Mouse (Mus musculus): ENCODE data around the gene Rhbdl3. TPM values are rescaled to one million over a fixed set of nuclear protein-coding genes. Genes with fewer than 3 reads are reported as not detected.
A peak's percentile ranks its signal among the peaks of the same experiment; 100 is the strongest.

Gene Rhbdl3
- total and polyA plus RNA-seq, 3 experiments = 0.46 to 1.4 (median 0.70) TPM

GRCm38 (mm10) chr11:80383626-80384046, 82.9 kb downstream of the Rhbdl3 start:
- no peak overlapping the region for H3K4me2 ChIP-seq (ENCODE audit: insufficient read depth, low read depth, poor library complexity, severe bottlenecking)
- in situ Hi-C loops (cut with MboI; ENCODE audit: low pct_ligation_motif_present, low pct_unique_long_range_greater_than_20kb, low sequenced_read_pairs) = no loop called here
- H3K27me3 ChIP-seq (replicated peaks) = no peaks in the 10 kb centered on the region
- TF ChIP-seq BHLHE40 (IDR thresholded peaks at IDR 0.05; ENCODE audit: low read depth, low read length) = no peak
- TF ChIP-seq MAZ (IDR thresholded peaks at IDR 0.05; ENCODE audit: low read depth, low read length) = peak; percentile 59; the same call in 1 of the 2 replicates
- peak; percentile 40; the same call in 1 of the 2 replicates for TF ChIP-seq ELF1 (IDR thresholded peaks at IDR 0.05; ENCODE audit: low read depth, low read length)
- TF ChIP-seq MYC (IDR thresholded peaks at IDR 0.05; ENCODE audit: low read depth, low read length) = no peak
- TF ChIP-seq SIN3A (IDR thresholded peaks at IDR 0.05; ENCODE audit: low read length) = 0 out of 2 replicates have a peak, but pooled peaks have one; percentile 20
- peaks cover 3 to 30% of the 10 kb centered on the region in 2 experiments; a peak in 3 of 4 replicates for H3K4me1 ChIP-seq (ENCODE audit: control insufficient read depth in 1 of 2, insufficient read depth in 2 of 2)
- peaks cover 16 to 38% of the 10 kb centered on the region in 2 experiments for H3K36me3 ChIP-seq (replicated peaks in 1 of 2; ENCODE audit: control insufficient read depth in 1 of 2, insufficient read depth in 1 of 2, low read length in 1 of 2)
- dilution Hi-C loops (cut with MboI; ENCODE audit: extremely low pct_ligation_motif_present, extremely low pct_unique_long_range_greater_than_20kb, low sequenced_read_pairs) = no loop called here
- H3K4me3 ChIP-seq (replicated peaks in 1 of 3; ENCODE audit: low read depth in 2 of 3, low read length in 2 of 3, poor library complexity in 1 of 3) = peak overlapping the region; percentile 76 to 91 (median 88)
- peak; percentile 56 for DNase-seq (ENCODE audit: extremely low read depth)
- peaks cover 57% of the 10 kb centered on the region for H3K79me2 ChIP-seq (replicated peaks; ENCODE audit: control insufficient read depth, extremely low read depth, insufficient read depth, poor library complexity, severe bottlenecking)
- H3K9me3 ChIP-seq (replicated peaks; ENCODE audit: low read length) = no peaks in the 10 kb centered on the region
- H3K9ac ChIP-seq (ENCODE audit: insufficient read depth, low read depth) = peak overlapping the region; percentile 100
- peak overlapping the region; percentile 46; the same call in 1 of the 2 replicates for H3K27ac ChIP-seq (ENCODE audit: insufficient read depth, low read depth)

GRCm38 (mm10) chr11:80384461-80384860, 83.7 kb downstream of the Rhbdl3 start:
- peak overlapping the region; percentile 73 for H3K4me2 ChIP-seq (ENCODE audit: insufficient read depth, low read depth, poor library complexity, severe bottlenecking)
- no peak overlapping the region for H3K27ac ChIP-seq (ENCODE audit: insufficient read depth, low read depth)
- TF ChIP-seq UBTF (IDR thresholded peaks at IDR 0.05; ENCODE audit: low read depth, low read length) = no peak
- no peak for TF ChIP-seq RCOR1 (conservative IDR thresholded peaks at IDR 0.05; ENCODE audit: low read depth, low read length)
- TF ChIP-seq ZNF384 (IDR thresholded peaks at IDR 0.05; ENCODE audit: low read depth, low read length) = no peak
- TF ChIP-seq SIN3A (IDR thresholded peaks at IDR 0.05; ENCODE audit: low read length) = no peak; the same call in none of the 2 replicates
- TF ChIP-seq MXI1 (IDR thresholded peaks at IDR 0.05; ENCODE audit: low read depth, low read length) = no peak
- TF ChIP-seq ZC3H11A (IDR thresholded peaks at IDR 0.05; ENCODE audit: low read depth, low read length) = no peak
- no peak for TF ChIP-seq HCFC1 (IDR thresholded peaks at IDR 0.05; ENCODE audit: low read depth, low read length)
- TF ChIP-seq POLR2AphosphoS2 (IDR thresholded peaks at IDR 0.05; ENCODE audit: low read depth, low read length) = no peak; the same call in 1 of the 2 replicates
- TF ChIP-seq CHD1 (IDR thresholded peaks at IDR 0.05; ENCODE audit: low read depth, low read length) = no peak; the same call in 1 of the 2 replicates
- no peak for TF ChIP-seq MAFK (IDR thresholded peaks at IDR 0.05; ENCODE audit: insufficient replicate concordance, low read length)
- no peak for DNase-seq (ENCODE audit: extremely low read depth)
- H3K27me3 ChIP-seq (replicated peaks) = no peaks in the 10 kb centered on the region
- no peaks in the 10 kb centered on the region for H3K9me3 ChIP-seq (replicated peaks; ENCODE audit: low read length)
- H3K9ac ChIP-seq (ENCODE audit: insufficient read depth, low read depth) = peak overlapping the region; percentile 100
- in situ Hi-C loops (cut with MboI; ENCODE audit: low pct_ligation_motif_present, low pct_unique_long_range_greater_than_20kb, low sequenced_read_pairs) (no loop called here), dilution Hi-C loops (cut with MboI; ENCODE audit: extremely low pct_ligation_motif_present, extremely low pct_unique_long_range_greater_than_20kb, low sequenced_read_pairs) (no loop called here)
- peaks cover 21 to 46% of the 10 kb centered on the region in 2 experiments for H3K36me3 ChIP-seq (replicated peaks in 1 of 2; ENCODE audit: control insufficient read depth in 1 of 2, insufficient read depth in 1 of 2, low read length in 1 of 2)
- peak overlapping the region; percentile 61 to 91 (median 76) for H3K4me3 ChIP-seq (replicated peaks in 1 of 3; ENCODE audit: low read depth in 2 of 3, low read length in 2 of 3, poor library complexity in 1 of 3)
- peaks cover 3 to 34% of the 10 kb centered on the region in 2 experiments; a peak in 3 of 4 replicates for H3K4me1 ChIP-seq (ENCODE audit: control insufficient read depth in 1 of 2, insufficient read depth in 2 of 2)
- peaks cover 63% of the 10 kb centered on the region for H3K79me2 ChIP-seq (replicated peaks; ENCODE audit: control insufficient read depth, extremely low read depth, insufficient read depth, poor library complexity, severe bottlenecking)

All from CH12.LX (cell line).